Mouse (Mus musculus): Measurements from ENCODE around the gene Nrn1.

DNA sequence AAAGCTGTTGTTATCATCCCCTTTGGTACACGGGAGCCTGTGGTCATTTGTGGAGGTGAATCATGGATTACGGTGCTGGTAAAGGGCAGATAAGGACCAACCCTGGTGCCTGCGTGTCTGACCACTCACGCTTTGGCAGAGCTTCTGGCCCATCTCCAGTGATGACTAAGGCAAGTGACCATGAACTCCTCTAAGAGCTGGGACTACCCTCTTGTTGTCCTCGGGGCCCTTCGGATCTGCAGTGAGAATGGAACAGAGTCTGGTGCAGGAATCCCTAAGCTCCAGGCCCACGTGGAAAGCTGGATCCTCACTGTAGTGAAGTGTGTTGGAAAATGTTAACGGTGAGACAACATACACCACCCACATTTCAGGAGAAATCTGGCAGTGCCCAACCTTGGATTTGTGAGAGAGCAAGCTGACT is 38.6 kb downstream of the Nrn1 start:
- TF ChIP-seq POLR2A (IDR thresholded peaks at IDR 0.05; ENCODE audit: low read depth, low read length), result no peak
- TF ChIP-seq CTCF (IDR thresholded peaks at IDR 0.05; ENCODE audit: extremely low read depth, insufficient read depth, insufficient read length, insufficient replicate concordance), result no peak
